Mouse (Mus musculus): ENCODE data around the gene Ring1.
"Not testable (repeated sequence)": the region's sequence is repeated elsewhere in the genome, so short reads cannot be mapped to it uniquely, and the experiment has no call there.

- not testable (repeated sequence) for TF ChIP-seq POLR2A (IDR thresholded peaks at IDR 0.05; ENCODE audit: control insufficient read depth, extremely low read depth, insufficient read depth, low read length, poor library complexity); CTCF (IDR thresholded peaks at IDR 0.05; ENCODE audit: borderline replicate concordance, control insufficient read depth, extremely low read depth, insufficient read depth, low read length, poor library complexity)
These were observed 25.8 kb downstream of the Ring1 start for GRCm38 (mm10) chr17:33998697-33999096.

Measured in thymus, adult 2 months (tissue).